Mouse (Mus musculus) forebrain, embryonic 16.5 days (tissue): ENCODE measurements around the gene Ciao2a. TPM values are rescaled to one million over a fixed set of nuclear protein-coding genes. Genes with fewer than 3 reads are reported as not detected.

Experiments
- ATAC-seq: fragments of 200-750 bp; cut with Nextera tagmentation; 2 replicates; pipeline ENCODE4 v1.8.0; 2017; ENCODE audit warnings: mild to moderate bottlenecking, moderate library complexity
- H3K27ac ChIP-seq: fragments of 300-500 bp; sonication (generic); 2 replicates; pipeline ENCODE4 v1.5.1; 2014; ENCODE audit warnings: low read length, control low read depth
- H3K27me3 ChIP-seq: fragments of 300-500 bp; sonication (generic); replicated peaks from 2 replicates; pipeline ENCODE4 v1.6.1; 2014; ENCODE audit warnings: low read length; ENCODE audit not compliant: control insufficient read depth, insufficient read depth
- H3K36me3 ChIP-seq: fragments of 300-500 bp; sonication (generic); 2 replicates; pipeline ENCODE4 v1.6.1; 2014; ENCODE audit not compliant: control insufficient read depth, insufficient read depth
- H3K4me1 ChIP-seq: fragments of 300-500 bp; sonication (generic); replicated peaks from 2 replicates; pipeline ENCODE4 v1.6.1; 2014; ENCODE audit warnings: low read length; ENCODE audit not compliant: control insufficient read depth, insufficient read depth
- H3K4me2 ChIP-seq: fragments of 300-500 bp; sonication (generic); 2 replicates; pipeline ENCODE4 v1.6.1; 2014; ENCODE audit warnings: mild to moderate bottlenecking, low read length, control low read depth
- H3K4me3 ChIP-seq: fragments of 300-500 bp; sonication (generic); replicated peaks from 2 replicates; pipeline ENCODE4 v1.5.1; 2014; ENCODE audit warnings: mild to moderate bottlenecking, low read length, control low read depth
- H3K9ac ChIP-seq: fragments of 300-500 bp; sonication (generic); replicated peaks from 2 replicates; pipeline ENCODE4 v1.6.1; 2014; ENCODE audit warnings: low read depth, low read length, control low read depth
- H3K9me3 ChIP-seq: fragments of 300-500 bp; sonication (generic); 2 replicates; pipeline ENCODE4 v1.6.1; 2016; ENCODE audit warnings: low read length; ENCODE audit not compliant: control insufficient read depth
- WGBS: fragments of 180-500 bp; shearing (Covaris S2); extraction: QIAGEN DNeasy Blood & Tissue Kit; methylation state at CpG from one replicate; pipeline ENCODE4 v1.1.7; 2014; 5-methylcytosine and 5-hydroxymethylcytosine counted together
- polyA plus RNA-seq: library from polyadenylated mRNA; unstranded; fragments of >200 nt; fragmentation: Nextera tagmentation; extraction: Ambion mirVana; gene quantifications from 2 replicates; pipeline ENCODE4 v1.2.1, GENCODE M21; 2015

Ciao2a gene
- polyA plus RNA-seq, 1 experiment from 2014 or later: 81.1 TPM

DNA sequence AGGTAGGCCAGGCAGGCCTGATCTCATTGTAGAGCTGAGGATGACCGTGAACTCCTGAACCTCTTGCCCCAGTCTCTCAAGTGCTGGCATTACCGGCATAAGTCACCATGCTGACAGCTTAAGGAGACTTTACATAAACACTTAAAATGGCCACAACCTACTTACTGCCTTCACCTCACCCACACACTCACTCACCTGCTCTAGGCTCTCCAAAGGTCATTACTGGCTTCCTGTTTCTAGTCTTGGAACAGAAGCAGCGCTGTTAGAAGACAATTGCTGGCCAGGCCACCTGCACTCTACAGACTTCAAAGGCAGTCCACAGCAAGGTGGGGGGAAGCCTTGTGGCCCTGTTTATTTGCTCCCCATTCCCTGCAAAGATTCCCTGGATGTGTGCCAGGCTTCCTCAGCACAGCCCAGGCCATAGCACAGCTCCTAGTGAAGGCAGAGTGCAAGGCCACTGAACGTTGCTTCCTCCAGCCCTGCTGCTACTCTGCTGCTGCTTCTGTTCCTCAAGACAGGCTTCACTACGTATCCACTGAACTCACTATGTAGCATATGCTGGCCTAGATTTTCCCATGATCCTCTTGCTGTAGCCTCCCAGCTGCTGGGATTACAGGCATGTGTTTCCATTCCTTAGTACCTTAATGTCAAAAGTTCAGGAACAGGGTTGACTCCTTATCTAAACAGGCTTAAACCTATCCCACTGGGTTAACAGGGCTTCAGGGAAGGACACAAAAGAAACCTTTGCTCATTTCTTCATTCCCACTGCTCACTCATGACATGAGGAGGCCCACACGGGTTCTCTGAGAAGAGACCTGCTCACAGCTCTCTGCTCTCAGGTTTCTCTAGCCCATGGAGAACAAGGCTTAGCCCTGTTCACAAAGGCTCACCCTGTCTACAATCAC lies 34.8 kb upstream of the Ciao2a start:
- no peaks in the 10 kb centered on the region for H3K4me1 ChIP-seq

DNA sequence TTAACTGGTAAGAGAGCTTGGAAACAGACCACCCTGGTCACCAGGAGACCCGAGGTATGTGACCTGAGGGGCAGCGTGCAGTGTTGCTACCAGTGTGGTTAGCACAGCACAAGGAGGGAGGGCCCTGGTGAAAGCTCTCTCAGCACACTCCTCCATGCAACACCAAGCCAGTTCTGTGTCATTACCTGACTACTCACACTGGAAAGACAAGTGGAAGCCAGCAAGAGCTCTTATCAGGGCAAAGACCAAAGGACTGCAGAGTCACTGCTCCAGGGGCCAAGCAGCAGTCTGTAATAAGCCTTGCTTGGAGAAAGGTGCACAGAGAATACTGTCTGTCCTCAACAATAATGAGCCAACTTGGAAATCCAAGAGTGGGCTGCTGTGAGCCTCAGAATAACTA lies 33.7 kb upstream of the Ciao2a start:
- no peak overlapping the region for H3K9ac ChIP-seq
- H3K4me3 ChIP-seq: no peak overlapping the region
- no peak overlapping the region for H3K4me2 ChIP-seq
- H3K27ac ChIP-seq: no peak overlapping the region
- H3K4me1 ChIP-seq: no peaks in the 10 kb centered on the region
- no peaks in the 10 kb centered on the region for H3K9me3 ChIP-seq
- ATAC-seq: no peak
- H3K36me3 ChIP-seq: peaks cover 57% of the 10 kb centered on the region
- WGBS: 88% methylated on average over 2 of the region's 2 CpGs
- no peaks in the 10 kb centered on the region for H3K27me3 ChIP-seq

More for the DNA sequence above, 34.8 kb upstream of the Ciao2a start:
- Histone ChIP-seq H3K27me3 (no peaks in the 10 kb centered on the region), H3K27ac (no peak overlapping the region), H3K9ac (no peak overlapping the region), H3K4me3 (no peak overlapping the region), H3K36me3 (peaks cover 51% of the 10 kb centered on the region), H3K4me2 (no peak overlapping the region), H3K9me3 (no peaks in the 10 kb centered on the region)
- WGBS: 75% methylated on average over 6 of the region's 6 CpGs
- ATAC-seq: no peak

DNA sequence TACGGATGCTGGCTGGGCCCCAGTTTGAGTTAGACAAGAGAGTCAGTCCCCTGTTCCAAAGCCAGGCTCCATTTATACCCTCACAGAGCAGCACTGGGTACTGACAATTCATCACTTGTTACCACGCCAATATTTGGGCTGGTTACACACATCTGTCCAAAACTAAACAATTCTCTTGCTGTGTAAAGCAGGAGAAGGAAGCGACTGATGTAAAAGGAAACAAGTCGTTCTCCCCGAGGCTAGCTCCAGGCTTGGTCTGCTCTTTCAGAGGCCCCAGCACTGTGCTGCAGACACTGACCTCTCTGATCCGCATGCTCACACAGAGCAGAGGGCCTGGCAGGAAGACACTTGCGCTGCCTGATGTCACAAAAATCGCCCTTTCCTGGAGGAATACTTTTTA lies 24.8 kb upstream of the Ciao2a start:
- no peak overlapping the region for H3K4me3 ChIP-seq
- no peak for ATAC-seq
- H3K4me1 ChIP-seq: no peaks in the 10 kb centered on the region
- WGBS: 78% methylated on average over 8 of the region's 8 CpGs
- H3K9me3 ChIP-seq: no peaks in the 10 kb centered on the region
- peaks cover 41% of the 10 kb centered on the region for H3K36me3 ChIP-seq
- no peaks in the 10 kb centered on the region for H3K27me3 ChIP-seq
- H3K4me2 ChIP-seq: no peak overlapping the region
- no peak overlapping the region for H3K9ac ChIP-seq
- no peak overlapping the region for H3K27ac ChIP-seq

DNA sequence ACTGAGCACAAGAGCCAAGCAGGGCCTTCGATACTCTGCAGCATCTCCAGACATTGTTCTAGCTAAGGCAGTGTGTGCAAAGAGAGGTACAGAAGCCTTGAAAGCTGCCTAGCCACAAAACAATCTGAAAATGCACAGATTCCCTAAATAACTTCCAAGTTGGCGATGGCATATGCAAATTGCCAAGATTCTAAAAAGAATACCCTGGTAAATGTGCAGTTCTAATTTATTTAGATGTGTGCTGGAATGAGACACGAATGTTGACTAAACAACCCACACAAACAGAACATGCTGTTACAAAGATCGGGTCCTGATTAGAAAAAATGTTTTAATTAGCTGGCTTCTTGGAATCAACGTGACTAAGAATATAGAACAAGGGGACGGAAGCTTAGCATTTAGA lies 23.7 kb upstream of the Ciao2a start:
- no peak overlapping the region for H3K27ac ChIP-seq
- no peaks in the 10 kb centered on the region for H3K4me1 ChIP-seq
- H3K36me3 ChIP-seq: peaks cover 38% of the 10 kb centered on the region
- H3K4me2 ChIP-seq: no peak overlapping the region
- 75% methylated on average over 6 of the region's 6 CpGs for WGBS
- H3K27me3 ChIP-seq: no peaks in the 10 kb centered on the region
- no peaks in the 10 kb centered on the region for H3K9me3 ChIP-seq
- H3K9ac ChIP-seq: no peak overlapping the region
- no peak overlapping the region for H3K4me3 ChIP-seq
- no peak for ATAC-seq

DNA sequence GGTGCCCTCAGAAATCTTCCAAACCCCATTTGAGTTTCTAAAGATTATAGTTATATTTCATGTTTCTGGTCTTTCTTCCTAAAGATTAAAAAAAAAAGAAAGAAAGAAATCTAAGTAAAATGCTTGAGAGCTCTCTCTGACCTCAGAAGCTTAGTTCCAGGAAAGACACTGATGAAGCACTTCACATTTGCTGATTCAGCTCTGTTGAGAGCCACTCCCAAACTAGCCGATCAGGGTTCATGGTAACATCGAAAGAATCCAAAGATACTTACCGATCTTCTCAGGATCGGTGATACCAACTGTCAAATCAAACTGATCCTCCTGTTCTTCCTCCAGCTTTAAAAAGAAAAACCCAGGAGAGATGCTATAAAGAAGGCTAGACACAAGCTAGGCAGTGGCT lies 21.8 kb upstream of the Ciao2a start:
- H3K4me2 ChIP-seq: no peak overlapping the region
- WGBS: 95% methylated on average over 4 of the region's 4 CpGs
- no peaks in the 10 kb centered on the region for H3K27me3 ChIP-seq
- H3K4me1 ChIP-seq: no peaks in the 10 kb centered on the region
- no peak overlapping the region for H3K9ac ChIP-seq
- no peak for ATAC-seq
- peaks cover 33% of the 10 kb centered on the region for H3K36me3 ChIP-seq
- H3K4me3 ChIP-seq: no peak overlapping the region
- no peaks in the 10 kb centered on the region for H3K9me3 ChIP-seq
- H3K27ac ChIP-seq: no peak overlapping the region

DNA sequence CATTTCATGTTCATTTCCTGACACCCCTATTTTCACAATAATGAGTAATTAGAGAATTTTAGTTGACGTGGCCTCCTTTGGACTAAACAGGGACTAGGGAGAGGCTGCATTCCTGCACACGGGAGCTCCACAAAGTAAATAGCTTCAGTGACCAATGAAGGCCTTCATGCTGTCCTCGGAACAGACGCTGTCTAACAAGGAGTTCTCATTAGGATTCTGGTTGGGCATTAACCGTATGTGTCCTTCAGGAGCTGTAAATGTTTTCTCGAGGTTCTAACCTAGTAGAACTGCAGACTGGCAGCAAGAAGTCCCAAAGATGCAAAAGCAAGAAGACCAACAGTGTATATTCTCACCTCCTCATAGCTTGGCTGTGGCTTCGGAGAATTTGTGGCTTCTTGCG lies 21.2 kb upstream of the Ciao2a start:
- H3K9me3 ChIP-seq: no peaks in the 10 kb centered on the region
- H3K9ac ChIP-seq: no peak overlapping the region
- ATAC-seq: no peak
- no peak overlapping the region for H3K4me3 ChIP-seq
- H3K27ac ChIP-seq: no peak overlapping the region
- no peak overlapping the region for H3K4me2 ChIP-seq
- WGBS: 87% methylated on average over 8 of the region's 8 CpGs
- H3K36me3 ChIP-seq: peaks cover 31% of the 10 kb centered on the region
- H3K27me3 ChIP-seq: no peaks in the 10 kb centered on the region
- peaks cover 1% of the 10 kb centered on the region; the same call in 1 of the 2 replicates for H3K4me1 ChIP-seq

DNA sequence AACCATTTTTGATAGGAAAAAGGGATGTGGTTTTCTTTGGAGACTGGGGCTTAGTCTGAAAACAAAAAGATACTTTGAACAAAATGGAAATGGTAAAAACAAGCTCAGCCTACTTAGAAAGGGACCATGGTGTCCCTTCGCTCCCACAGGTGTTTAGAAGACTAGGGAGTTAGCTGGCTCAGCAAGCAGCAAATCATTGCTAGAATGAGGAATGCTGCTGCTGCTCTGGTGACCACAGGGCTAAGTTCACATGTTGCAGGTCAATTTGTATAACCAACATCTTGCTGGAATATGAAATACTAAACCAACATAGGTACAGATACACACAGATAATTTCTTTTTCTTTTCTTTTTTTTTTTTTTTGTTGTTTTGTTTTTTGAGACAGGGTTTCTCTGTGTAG lies 16.8 kb upstream of the Ciao2a start:
- Histone ChIP-seq H3K27ac (no peak overlapping the region), H3K9me3 (no peaks in the 10 kb centered on the region), H3K36me3 (peaks cover 21% of the 10 kb centered on the region), H3K9ac (no peak overlapping the region), H3K4me2 (no peak overlapping the region), H3K4me3 (no peak overlapping the region), H3K4me1 (peaks cover 7% of the 10 kb centered on the region), H3K27me3 (no peaks in the 10 kb centered on the region)
- 95% methylated on average over 1 of the region's 1 CpGs for WGBS
- ATAC-seq: no peak

DNA sequence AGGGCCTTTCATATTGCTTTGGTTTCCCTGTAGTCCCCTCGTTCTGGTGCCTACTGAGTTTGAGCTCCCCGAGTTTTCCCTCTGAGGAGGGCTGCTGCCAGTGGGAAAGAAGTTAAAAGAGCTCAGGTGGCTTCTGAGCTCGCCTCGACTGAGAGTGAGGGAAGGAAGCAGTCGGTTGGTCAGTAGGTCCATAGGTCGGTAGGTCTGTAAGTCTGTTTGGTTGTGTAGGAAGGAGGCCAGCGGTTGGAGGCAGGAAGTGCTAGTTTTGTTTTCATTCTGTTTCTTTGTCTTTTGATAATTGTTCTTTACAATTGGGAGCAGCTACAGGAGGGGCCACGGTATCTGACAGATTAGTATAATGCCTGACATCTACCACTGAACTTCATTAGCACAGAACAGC lies 16.3 kb upstream of the Ciao2a start:
- no peak for ATAC-seq
- 26% methylated on average over 8 of the region's 8 CpGs for WGBS
- Histone ChIP-seq H3K4me1 (peaks cover 7% of the 10 kb centered on the region), H3K9ac (no peak overlapping the region), H3K27me3 (no peaks in the 10 kb centered on the region), H3K9me3 (no peaks in the 10 kb centered on the region), H3K4me2 (no peak overlapping the region), H3K4me3 (no peak overlapping the region), H3K27ac (no peak overlapping the region), H3K36me3 (peaks cover 15% of the 10 kb centered on the region)

DNA sequence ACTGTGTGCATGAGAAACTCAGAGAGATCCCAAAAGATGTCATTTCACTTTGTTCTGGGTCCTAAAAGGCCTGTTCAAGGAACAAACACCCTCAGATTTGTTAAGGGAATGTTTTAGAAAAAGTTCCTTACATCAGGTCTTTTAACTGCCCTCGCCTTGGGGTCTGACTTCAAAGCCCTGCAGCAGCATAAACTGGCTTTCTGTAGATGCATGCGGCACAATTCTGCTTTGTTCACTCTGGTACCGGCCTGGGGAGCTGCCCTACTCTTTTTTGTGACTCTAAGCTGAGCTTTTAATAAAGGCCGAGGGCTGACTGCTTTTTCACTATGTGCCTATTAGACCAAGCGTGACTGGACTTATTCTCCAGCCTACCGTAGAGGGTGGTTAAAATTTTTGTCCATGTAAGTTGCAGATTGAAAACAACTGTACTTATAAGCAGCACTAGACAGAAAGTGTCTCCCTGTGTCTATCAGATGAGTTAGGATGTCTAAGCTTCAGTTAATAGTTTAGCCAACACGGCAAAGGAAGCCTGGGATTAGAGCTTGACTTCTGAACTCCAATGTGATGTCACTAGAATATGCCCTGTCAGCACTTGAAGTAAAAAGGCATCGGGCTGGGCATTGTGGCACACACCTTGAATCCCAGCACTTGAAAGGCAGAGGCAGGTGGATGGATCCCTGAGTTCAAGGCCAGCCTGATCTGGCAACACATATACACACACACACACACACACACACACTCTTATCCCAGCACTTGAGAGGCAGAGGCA lies 15.6 kb upstream of the Ciao2a start:
- no peak for ATAC-seq
- Histone ChIP-seq H3K4me3 (no peak overlapping the region), H3K9me3 (no peaks in the 10 kb centered on the region), H3K4me1 (peaks cover 7% of the 10 kb centered on the region), H3K27me3 (no peaks in the 10 kb centered on the region), H3K27ac (peak overlapping the region; percentile 33; the same call in 1 of the 2 replicates), H3K36me3 (peaks cover 13% of the 10 kb centered on the region), H3K9ac (no peak overlapping the region), H3K4me2 (no peak overlapping the region)
- WGBS: 9% methylated on average over 8 of the region's 8 CpGs
